Mouse (Mus musculus) lung, postnatal 0 days (tissue): Measurements from ENCODE around the gene Creb3l2. TPM values are rescaled to one million over a fixed set of nuclear protein-coding genes. Genes with fewer than 3 reads are reported as not detected.

ENCODE experiments used
- ATAC-seq: fragments of 200-750 bp; cut with Nextera tagmentation; 2 replicates; pipeline ENCODE4 v1.8.0; 2017; ENCODE audit warnings: moderate library complexity
- DNase-seq: peaks from one replicate; pipeline ENCODE4 v3.0.0-alpha.2; 2016; ENCODE audit warnings: low spot score
- H3K27ac ChIP-seq: fragments of 300-500 bp; sonication (generic); 2 replicates; pipeline ENCODE4 v1.5.1; 2014; ENCODE audit warnings: antibody characterized with exemption, mild to moderate bottlenecking, low read length, mixed read lengths
- H3K27me3 ChIP-seq: fragments of 300-500 bp; sonication (generic); replicated peaks from 2 replicates; pipeline ENCODE4 v1.6.1; 2014; ENCODE audit warnings: low read length, mixed read lengths; ENCODE audit not compliant: insufficient read depth
- H3K36me3 ChIP-seq: fragments of 300-500 bp; sonication (generic); 2 replicates; pipeline ENCODE4 v1.6.1; 2014; ENCODE audit warnings: low read length, mixed read lengths; ENCODE audit not compliant: insufficient read depth
- H3K4me1 ChIP-seq: fragments of 300-500 bp; sonication (generic); 2 replicates; pipeline ENCODE4 v1.6.1; 2014; ENCODE audit warnings: antibody characterized with exemption, low read depth, low read length, mixed read lengths; ENCODE audit not compliant: insufficient read depth
- H3K4me2 ChIP-seq: fragments of 300-500 bp; sonication (generic); replicated peaks from 2 replicates; pipeline ENCODE4 v1.6.1; 2014; ENCODE audit warnings: low read depth, mild to moderate bottlenecking, low read length, moderate library complexity, mixed read lengths
- H3K4me3 ChIP-seq: fragments of 300-500 bp; sonication (generic); 2 replicates; pipeline ENCODE4 v1.5.1; 2014; ENCODE audit warnings: low read depth, low read length
- H3K9ac ChIP-seq: fragments of 300-500 bp; sonication (generic); replicated peaks from 2 replicates; pipeline ENCODE4 v1.6.1; 2014; ENCODE audit warnings: low read depth, mild to moderate bottlenecking
- H3K9me3 ChIP-seq: fragments of 300-500 bp; sonication (generic); 2 replicates; pipeline ENCODE4 v1.6.1; 2016; ENCODE audit warnings: low read length, mixed read lengths
- CTCF ChIP-seq: IDR thresholded peaks from 2 replicates; pipeline ENCODE4 v1.5.1; 2016; ENCODE audit warnings: antibody characterized with exemption, mild to moderate bottlenecking
- EP300 ChIP-seq: IDR thresholded peaks from 2 replicates; pipeline ENCODE4 v1.6.1; 2016; ENCODE audit warnings: antibody characterized with exemption, mild to moderate bottlenecking, control low read depth
- WGBS: fragments of 180-500 bp; shearing (Covaris S2); extraction: QIAGEN DNeasy Blood & Tissue Kit; methylation state at CpG from one replicate; pipeline ENCODE4 v1.1.7; 2014; 5-methylcytosine and 5-hydroxymethylcytosine counted together
- polyA plus RNA-seq: library from polyadenylated mRNA; unstranded; fragments of >200 nt; fragmentation: Nextera tagmentation; extraction: Ambion mirVana; gene quantifications from 2 replicates; pipeline ENCODE4 v1.2.1, GENCODE M21; 2015

The Creb3l2 gene
- polyA plus RNA-seq, 1 experiment from 2014 or later = 23.8 TPM

DNA sequence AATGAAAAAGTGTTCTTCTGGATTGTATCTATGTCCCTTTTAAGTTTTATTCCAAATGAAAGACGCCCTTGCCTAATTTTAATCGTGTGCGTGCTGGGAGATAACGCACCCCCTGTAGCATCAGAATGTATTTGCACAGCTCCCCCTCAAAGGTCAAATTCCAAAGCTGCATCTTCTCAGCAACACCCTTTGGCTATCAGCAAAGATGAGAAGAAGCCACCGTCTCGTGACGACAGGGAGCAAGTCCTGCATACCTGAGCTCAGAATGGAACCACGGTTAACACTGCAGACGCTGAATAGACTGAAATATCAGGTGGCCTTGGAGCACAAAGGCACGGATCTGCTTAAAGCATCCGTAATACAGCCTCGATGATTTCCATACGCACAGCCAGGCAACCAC lies 73.7 kb downstream of the Creb3l2 start:
- TF ChIP-seq CTCF = no peak
- TF ChIP-seq EP300 = no peak
- H3K9me3 ChIP-seq = no peaks in the 10 kb centered on the region
- no peak for ATAC-seq
- no peak overlapping the region for H3K9ac ChIP-seq
- H3K27ac ChIP-seq = no peak overlapping the region
- no peaks in the 10 kb centered on the region for H3K4me1 ChIP-seq
- 58% methylated on average over 13 of the region's 13 CpGs for WGBS
- H3K27me3 ChIP-seq = no peaks in the 10 kb centered on the region
- no peaks in the 10 kb centered on the region for H3K36me3 ChIP-seq
- no peak overlapping the region for H3K4me2 ChIP-seq
- no peak overlapping the region for H3K4me3 ChIP-seq
- no peak for DNase-seq

DNA sequence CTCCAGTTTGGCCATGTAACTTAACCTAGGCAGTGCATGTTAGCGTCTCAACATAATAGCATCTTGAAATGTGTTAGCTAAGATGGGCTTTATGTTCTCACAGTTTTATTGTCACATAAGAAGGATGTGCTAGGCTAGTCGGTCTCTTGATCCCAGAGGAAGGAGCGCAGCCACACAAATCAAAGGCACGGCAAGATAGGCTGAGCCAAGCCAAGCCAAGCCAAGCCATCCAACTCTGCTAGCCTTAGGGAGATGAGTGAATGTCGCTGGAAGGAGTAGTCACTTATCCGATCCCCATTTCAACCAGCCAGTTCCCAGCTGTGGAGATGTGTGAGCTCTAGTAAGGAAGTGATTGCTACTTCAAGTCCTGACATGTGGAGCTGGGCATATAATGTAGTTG lies 75.0 kb downstream of the Creb3l2 start:
- Histone ChIP-seq H3K4me2 (no peak overlapping the region), H3K9me3 (no peaks in the 10 kb centered on the region), H3K9ac (no peak overlapping the region), H3K27me3 (no peaks in the 10 kb centered on the region), H3K27ac (no peak overlapping the region), H3K36me3 (0 out of 2 replicates have a peak, but pooled peaks cover under 1% of the 10 kb centered on the region), H3K4me1 (no peaks in the 10 kb centered on the region), H3K4me3 (no peak overlapping the region)
- WGBS = 87% methylated on average over 6 of the region's 6 CpGs
- DNase-seq = no peak
- ATAC-seq = no peak
- TF ChIP-seq CTCF (no peak), EP300 (no peak)

DNA sequence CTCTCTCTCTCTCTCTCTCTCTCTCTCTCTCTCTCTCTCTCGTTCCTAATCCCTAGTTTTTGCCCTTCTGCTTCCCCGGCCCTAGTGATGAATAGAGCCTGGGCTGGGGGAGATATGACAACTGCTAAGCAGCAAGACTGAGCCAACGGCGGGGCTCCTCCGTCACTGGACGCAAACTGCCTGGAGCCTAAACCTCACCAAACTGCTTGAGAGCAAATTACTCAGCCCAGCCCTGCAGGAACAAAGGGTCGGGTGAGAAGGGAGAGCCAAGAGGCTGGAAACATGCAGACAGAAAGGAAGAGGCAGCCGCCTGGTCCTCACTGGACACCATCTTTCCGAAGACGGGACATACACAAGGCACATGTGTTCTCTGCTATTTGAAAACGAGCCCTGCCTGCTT lies 76.8 kb downstream of the Creb3l2 start:
- ATAC-seq = peak; percentile 41; the same call in 1 of the 2 replicates
- no peaks in the 10 kb centered on the region for H3K4me1 ChIP-seq
- H3K27ac ChIP-seq = no peak overlapping the region
- no peaks in the 10 kb centered on the region for H3K27me3 ChIP-seq
- H3K4me3 ChIP-seq = no peak overlapping the region
- 33% methylated on average over 11 of the region's 11 CpGs for WGBS
- H3K36me3 ChIP-seq = peaks cover 11% of the 10 kb centered on the region; the same call in 1 of the 2 replicates
- TF ChIP-seq CTCF (no peak), EP300 (no peak)
- H3K9ac ChIP-seq = no peak overlapping the region
- no peak for DNase-seq
- H3K9me3 ChIP-seq = no peaks in the 10 kb centered on the region
- no peak overlapping the region for H3K4me2 ChIP-seq

DNA sequence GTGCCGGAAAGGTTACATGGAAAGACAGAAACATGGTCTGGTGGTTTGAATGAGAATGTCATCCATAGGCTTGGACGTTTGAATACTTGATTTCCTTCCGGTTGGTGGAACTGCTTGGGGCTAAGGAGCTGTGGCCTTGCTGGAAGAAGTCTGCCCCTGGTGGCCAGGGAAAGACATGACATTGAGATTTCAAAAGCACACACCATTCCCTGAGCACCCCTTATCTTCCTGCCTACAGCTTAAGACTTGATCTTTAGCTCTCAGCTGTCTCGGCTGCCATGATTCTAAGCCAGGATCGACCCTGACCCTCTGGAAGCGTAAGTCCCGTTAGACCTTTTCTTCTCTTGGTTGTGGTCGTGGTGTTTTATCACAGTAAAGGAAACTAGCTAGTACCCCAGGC lies 77.6 kb downstream of the Creb3l2 start:
- H3K9ac ChIP-seq = no peak overlapping the region
- TF ChIP-seq EP300 (no peak), CTCF (peak; percentile 56)
- no peak overlapping the region for H3K4me3 ChIP-seq
- WGBS = 97% methylated on average over 8 of the region's 8 CpGs
- ATAC-seq (no peak), DNase-seq (no peak)
- no peak overlapping the region for H3K4me2 ChIP-seq
- no peaks in the 10 kb centered on the region for H3K9me3 ChIP-seq
- no peaks in the 10 kb centered on the region for H3K27me3 ChIP-seq
- peaks cover 12% of the 10 kb centered on the region; the same call in 1 of the 2 replicates for H3K36me3 ChIP-seq
- H3K4me1 ChIP-seq = no peaks in the 10 kb centered on the region
- no peak overlapping the region for H3K27ac ChIP-seq

DNA sequence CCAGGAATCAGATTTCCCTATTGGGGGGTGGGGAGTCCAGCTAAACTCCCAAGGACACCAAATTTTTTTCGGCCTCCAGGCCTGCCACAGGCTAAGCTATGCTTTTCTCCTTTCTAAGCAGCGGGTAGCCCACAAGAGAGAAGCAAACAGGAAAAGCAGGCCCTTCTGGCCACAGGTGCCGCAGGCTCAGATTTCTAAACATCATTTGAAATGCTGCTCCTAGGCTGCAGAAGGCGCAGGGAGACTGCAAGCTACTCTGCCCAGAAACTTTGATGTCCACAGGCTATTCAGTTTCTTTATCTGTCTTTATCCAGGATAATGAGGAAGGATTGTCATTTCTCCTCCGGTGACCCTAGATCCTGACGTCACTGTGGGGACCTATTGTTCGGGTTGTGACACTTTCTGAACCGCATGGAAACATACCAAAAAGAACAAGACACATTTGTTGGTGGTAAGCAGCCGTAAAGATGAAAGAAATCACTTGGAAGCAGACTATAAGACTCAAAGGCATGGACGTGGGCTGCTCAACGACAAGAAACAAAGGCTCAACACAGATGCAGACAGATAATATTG lies 81.0 kb downstream of the Creb3l2 start:
- no peak for DNase-seq
- WGBS = 44% methylated on average over 11 of the region's 11 CpGs
- Histone ChIP-seq H3K27ac (no peak overlapping the region), H3K9me3 (no peaks in the 10 kb centered on the region), H3K27me3 (no peaks in the 10 kb centered on the region), H3K36me3 (peaks cover 18% of the 10 kb centered on the region; the same call in 1 of the 2 replicates), H3K4me1 (no peaks in the 10 kb centered on the region), H3K4me2 (no peak overlapping the region), H3K9ac (no peak overlapping the region), H3K4me3 (no peak overlapping the region)
- ATAC-seq = no peak
- no peak for TF ChIP-seq EP300
- no peak for TF ChIP-seq CTCF

- Histone ChIP-seq H3K4me3 (peak overlapping the region; percentile 12; the same call in 1 of the 2 replicates), H3K27me3 (no peaks in the 10 kb centered on the region), H3K36me3 (peaks cover 28% of the 10 kb centered on the region; the same call in 1 of the 2 replicates), H3K27ac (peak overlapping the region; percentile 89), H3K9me3 (no peaks in the 10 kb centered on the region), H3K9ac (no peak overlapping the region; the same call in 1 of the 2 replicates), H3K4me2 (peak overlapping the region; percentile 47), H3K4me1 (no peaks in the 10 kb centered on the region)
- ATAC-seq = peak; percentile 83
- peak; percentile 97 for TF ChIP-seq CTCF
- no peak; the same call in none of the 2 replicates for TF ChIP-seq EP300
- 6% methylated on average over 17 of the region's 17 CpGs for WGBS
- peak; percentile 96 for DNase-seq
Measured at GRCm38 (mm10) chr6:37354449-37355179, 87.3 kb downstream of the Creb3l2 start.
